Mouse (Mus musculus) macrophage (primary cell): ENCODE measurements around the gene Cd163l1. TPM values are rescaled to one million over a fixed set of nuclear protein-coding genes. Genes with fewer than 3 reads are reported as not detected.

Source experiments
- H3K27ac ChIP-seq: fragments of 350-480 bp; formaldehyde crosslinking; 2 replicates; pipeline ENCODE4 v1.9.0; 2021
- H3K36me3 ChIP-seq: fragments of 350-480 bp; formaldehyde crosslinking; 2 replicates; pipeline ENCODE4 v1.9.0; 2021; ENCODE audit errors: inconsistent target
- H3K4me3 ChIP-seq: fragments of 350-480 bp; formaldehyde crosslinking; 2 replicates; pipeline ENCODE4 v1.9.0; 2021; ENCODE audit errors: inconsistent target
- H3K79me2 ChIP-seq: fragments of 350-480 bp; formaldehyde crosslinking; 2 replicates; pipeline ENCODE4 v1.9.0; 2021; ENCODE audit errors: inconsistent target
- WGBS: methylation state at CpG from one replicate; pipeline ENCODE4 v1.1.7; 2026; ENCODE audit warnings: inconsistent platforms; ENCODE audit not compliant: missing documents; 5-methylcytosine and 5-hydroxymethylcytosine counted together
- polyA plus RNA-seq: library from polyadenylated mRNA; stranded (reverse); fragments of 250-400 nt; gene quantifications from 3 replicates; pipeline ENCODE4 v1.2.4, GENCODE M21; 2018; ENCODE audit warnings: inconsistent platforms
- total RNA-seq, 78 experiments: library from RNA; depleted of rRNA; stranded (reverse); fragments of 250-400 nt; gene quantifications; 1 replicate in 9 of 78; 2 replicates in 24 of 78; 3 replicates in 43 of 78; 4 replicates in 2 of 78; pipeline ENCODE4 v1.2.4; 2018; ENCODE audit warnings: inconsistent platforms in 56 of 78

The Cd163l1 gene
- total RNA-seq (2018; cell fraction: chromatin; rRNA removed) = not detected
- total RNA-seq (2018; cell fraction: cytosol; rRNA removed) = not detected
- total RNA-seq (2018; cell fraction: nucleus; rRNA removed) = not detected
- not detected in 3 replicates for polyA plus RNA-seq

GRCm38 (mm10) chr7:140217967-140218366, at the start of gene Cd163l1:
Cd163l1 (plus strand) TSS chr7:140218267.
- Histone ChIP-seq H3K36me3 (no peaks in the 10 kb centered on the region), H3K79me2 (no peaks in the 10 kb centered on the region), H3K27ac (no peak within 1 kb of the TSS), H3K4me3 (no peak within 1 kb of the TSS)
- WGBS = 88% methylated on average over 2 of the region's 2 CpGs

DNA sequence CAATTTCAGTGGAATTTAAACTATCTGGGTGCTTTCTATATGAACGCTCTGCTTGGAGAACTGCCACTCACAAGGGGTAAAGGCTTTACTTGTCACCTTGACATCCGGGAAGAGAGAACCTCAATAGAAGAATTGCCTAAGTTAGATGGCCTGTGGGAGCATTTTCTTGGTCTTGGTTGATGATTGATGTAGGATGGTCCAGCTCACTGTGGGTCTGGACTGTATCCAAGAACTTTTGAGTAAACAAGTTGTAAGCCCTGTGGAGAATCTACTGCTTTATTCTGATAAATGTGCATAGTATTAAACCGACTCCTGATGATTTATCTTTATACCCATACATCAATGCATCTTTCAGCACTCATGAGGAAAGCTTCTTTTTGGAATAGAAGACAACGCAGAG, 48.7 kb upstream of the Cd163l1 start:
- H3K36me3 ChIP-seq = no peaks in the 10 kb centered on the region

GRCm38 (mm10) chr7:140170863-140171262, 47.2 kb upstream of the Cd163l1 start:
- H3K36me3 ChIP-seq = no peaks in the 10 kb centered on the region
- H3K79me2 ChIP-seq = no peaks in the 10 kb centered on the region
- WGBS = 81% methylated on average over 2 of the region's 3 CpGs

More for the DNA sequence above, 48.7 kb upstream of the Cd163l1 start:
- Histone ChIP-seq H3K27ac (no peak overlapping the region), H3K79me2 (no peaks in the 10 kb centered on the region), H3K4me3 (no peak overlapping the region)
- 94% methylated on average over 4 of the region's 4 CpGs for WGBS

GRCm38 (mm10) chr7:140172936-140173335, 45.1 kb upstream of the Cd163l1 start, which contains the start of gene Olfr523:
Olfr523 (plus strand) TSS chr7:140173217.
- no peaks in the 10 kb centered on the region for H3K36me3 ChIP-seq
- H3K27ac ChIP-seq = no peak within 1 kb of the TSS
- WGBS = 13% methylated on average over 1 of the region's 1 CpGs

More at GRCm38 (mm10) chr7:140170863-140171262, 47.2 kb upstream of the Cd163l1 start:
- no peak overlapping the region for H3K4me3 ChIP-seq
- no peak overlapping the region for H3K27ac ChIP-seq

GRCm38 (mm10) chr7:140179176-140179575, 38.9 kb upstream of the Cd163l1 start:
- 96% methylated on average over 2 of the region's 2 CpGs for WGBS
- Histone ChIP-seq H3K4me3 (no peak overlapping the region), H3K79me2 (no peaks in the 10 kb centered on the region), H3K36me3 (no peaks in the 10 kb centered on the region), H3K27ac (no peak overlapping the region)

More at GRCm38 (mm10) chr7:140172936-140173335, 45.1 kb upstream of the Cd163l1 start, which contains the start of gene Olfr523:
- no peak within 1 kb of the TSS for H3K4me3 ChIP-seq
- H3K79me2 ChIP-seq = no peaks in the 10 kb centered on the region

- H3K4me3 ChIP-seq = no peak overlapping the region
- WGBS = 46% methylated on average over 2 of the region's 2 CpGs
- no peaks in the 10 kb centered on the region for H3K36me3 ChIP-seq
- no peak overlapping the region for H3K27ac ChIP-seq
- no peaks in the 10 kb centered on the region for H3K79me2 ChIP-seq
Observed at GRCm38 (mm10) chr7:140180692-140181091, 37.4 kb upstream of the Cd163l1 start.

GRCm38 (mm10) chr7:140184206-140184605, 33.9 kb upstream of the Cd163l1 start:
- WGBS = 85% methylated on average over 4 of the region's 4 CpGs
- no peaks in the 10 kb centered on the region for H3K36me3 ChIP-seq

GRCm38 (mm10) chr7:140186646-140187620, 31.1 kb upstream of the Cd163l1 start:
- Histone ChIP-seq H3K4me3 (no peak overlapping the region), H3K79me2 (no peaks in the 10 kb centered on the region), H3K27ac (no peak overlapping the region), H3K36me3 (no peaks in the 10 kb centered on the region)
- WGBS = 64% methylated on average over 18 of the region's 18 CpGs

More at GRCm38 (mm10) chr7:140184206-140184605, 33.9 kb upstream of the Cd163l1 start:
- no peak overlapping the region for H3K27ac ChIP-seq
- no peak overlapping the region for H3K4me3 ChIP-seq
- H3K79me2 ChIP-seq = no peaks in the 10 kb centered on the region

GRCm38 (mm10) chr7:140187721-140188390, 30.2 kb upstream of the Cd163l1 start:
- no peak overlapping the region for H3K4me3 ChIP-seq
- WGBS = 82% methylated on average over 7 of the region's 7 CpGs
- no peaks in the 10 kb centered on the region for H3K79me2 ChIP-seq
- no peaks in the 10 kb centered on the region for H3K36me3 ChIP-seq
- H3K27ac ChIP-seq = no peak overlapping the region

GRCm38 (mm10) chr7:140188391-140189328, 29.4 kb upstream of the Cd163l1 start:
- Histone ChIP-seq H3K79me2 (no peaks in the 10 kb centered on the region), H3K4me3 (no peak overlapping the region), H3K36me3 (no peaks in the 10 kb centered on the region), H3K27ac (no peak overlapping the region)
- whole genome bisulfite sequencing = 71% methylated on average over 4 of the region's 4 CpGs

DNA sequence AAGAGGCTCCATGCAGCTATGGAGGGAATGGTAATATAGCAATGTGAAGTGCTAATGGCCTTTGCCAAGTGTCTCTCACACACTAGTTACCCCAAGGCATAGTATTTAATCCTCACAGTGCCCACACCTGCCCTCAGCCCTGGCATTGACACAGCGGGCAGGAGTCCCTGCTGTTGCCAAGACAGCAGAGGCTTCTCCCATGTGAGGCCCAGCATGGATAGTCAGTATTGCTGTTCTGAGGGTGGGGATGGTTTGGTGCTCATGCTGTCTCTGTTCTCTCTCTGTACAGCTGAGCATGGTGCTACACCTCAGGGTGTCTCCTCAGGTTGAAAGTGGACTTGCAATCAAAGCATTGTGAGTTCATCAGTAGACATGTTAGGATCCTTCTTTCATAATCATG, 27.6 kb upstream of the Cd163l1 start:
- Histone ChIP-seq H3K27ac (no peak overlapping the region), H3K36me3 (no peaks in the 10 kb centered on the region), H3K79me2 (no peaks in the 10 kb centered on the region), H3K4me3 (no peak overlapping the region)
- WGBS = 100% methylated on average over 1 of the region's 1 CpGs

- Histone ChIP-seq H3K36me3 (no peaks in the 10 kb centered on the region), H3K4me3 (no peak overlapping the region), H3K79me2 (no peaks in the 10 kb centered on the region), H3K27ac (no peak overlapping the region)
- 63% methylated on average over 2 of the region's 2 CpGs for WGBS
Observed at GRCm38 (mm10) chr7:140192445-140192844, 25.6 kb upstream of the Cd163l1 start.

DNA sequence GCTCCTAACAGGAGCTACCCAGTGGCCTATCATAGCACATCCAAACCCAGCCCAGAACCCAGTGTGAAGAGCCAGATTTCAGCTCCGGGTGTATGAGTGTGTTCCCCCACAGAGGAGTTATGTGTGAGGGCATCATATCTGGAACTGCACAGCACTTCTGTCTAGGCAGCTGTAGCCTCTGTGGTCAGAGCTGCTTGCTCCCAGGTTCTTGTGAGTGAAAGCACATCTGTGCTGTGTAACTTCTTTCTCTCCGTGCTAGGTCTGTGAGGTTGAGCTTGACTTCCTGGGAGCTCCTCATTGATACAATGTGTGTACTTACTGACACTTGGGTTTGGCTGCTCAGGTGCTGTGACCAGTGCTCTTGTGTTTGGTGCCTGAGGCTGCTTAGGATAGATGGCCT, 25.2 kb upstream of the Cd163l1 start:
- Histone ChIP-seq H3K36me3 (no peaks in the 10 kb centered on the region), H3K4me3 (no peak overlapping the region), H3K27ac (no peak overlapping the region), H3K79me2 (no peaks in the 10 kb centered on the region)
- WGBS = 75% methylated on average over 1 of the region's 2 CpGs

GRCm38 (mm10) chr7:140194031-140194430, 24.0 kb upstream of the Cd163l1 start:
- Histone ChIP-seq H3K4me3 (no peak overlapping the region), H3K36me3 (no peaks in the 10 kb centered on the region), H3K27ac (no peak overlapping the region), H3K79me2 (no peaks in the 10 kb centered on the region)
- WGBS = 95% methylated on average over 4 of the region's 4 CpGs
